Mouse (Mus musculus): Measurements from ENCODE around the gene Srrm2.

The Srrm2 gene

DNA sequence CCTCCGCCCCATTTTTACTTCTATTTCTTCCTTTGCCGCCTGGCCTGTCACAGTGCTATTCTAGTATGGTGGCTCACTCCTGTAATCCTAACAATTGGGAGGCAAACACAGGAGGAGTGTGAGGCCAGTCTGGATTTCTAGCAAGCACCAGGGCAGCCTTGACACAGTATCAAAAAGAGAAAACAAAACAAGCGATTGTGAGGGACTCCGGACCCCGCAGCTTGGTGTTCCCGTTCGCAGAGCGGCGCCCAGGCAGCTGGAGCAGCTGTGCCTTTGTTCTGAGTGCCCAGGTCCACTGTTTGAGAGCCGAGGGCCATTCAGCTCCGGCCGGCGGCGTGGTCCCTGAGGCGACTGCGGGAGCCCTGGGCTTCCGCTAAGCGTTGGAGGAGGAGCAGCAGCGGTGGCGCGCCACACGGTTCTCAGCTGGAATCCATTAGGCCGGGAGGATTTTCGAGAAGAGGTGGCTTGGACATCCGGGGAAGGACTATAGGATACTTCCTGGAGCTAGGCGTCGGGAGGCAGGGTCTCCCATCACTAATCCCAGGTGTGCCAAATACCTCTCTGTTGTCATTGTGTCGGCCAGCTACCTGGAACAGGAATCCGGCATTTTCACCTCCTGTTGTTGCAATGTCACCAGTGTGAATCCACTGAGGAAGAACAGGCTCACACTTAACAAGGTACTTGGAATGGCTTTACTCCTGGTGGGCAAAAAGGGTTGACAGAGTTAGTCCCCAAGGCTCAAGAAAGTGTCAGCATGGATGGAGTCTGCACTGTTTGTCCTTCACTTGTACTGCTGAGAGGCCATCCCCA lies at the start of gene Srrm2:
Gene Srrm2, plus strand, starts transcription at position 264 of the 810 bp plus-strand sequence.
- peak; percentile 73 for DNase-seq

DNA sequence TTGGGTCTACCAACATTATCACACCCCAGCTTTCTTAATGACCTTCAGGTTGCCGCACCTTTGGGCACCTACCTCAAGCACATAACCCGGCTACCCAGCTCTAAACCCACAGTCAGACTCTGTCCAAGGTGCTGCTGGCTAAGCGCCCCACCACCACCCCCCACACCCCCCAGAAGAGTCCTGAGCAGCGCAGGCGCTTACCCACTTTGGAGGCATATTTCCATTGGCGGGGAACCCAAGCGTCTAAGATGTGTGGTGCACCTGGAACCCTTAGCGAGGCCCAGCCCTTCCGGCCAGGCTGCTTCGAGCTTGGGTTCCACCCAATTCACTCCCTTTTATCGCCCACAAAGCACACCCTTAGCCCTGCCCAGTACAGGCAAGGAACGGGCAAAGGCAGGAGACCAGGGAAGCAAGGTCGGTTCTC lies 49.7 kb upstream of the Srrm2 start, which contains the start of gene Paqr4:
Gene Paqr4, minus strand, starts transcription at position 270 of the 424 bp plus-strand sequence.
- DNase-seq: no peak

DNA sequence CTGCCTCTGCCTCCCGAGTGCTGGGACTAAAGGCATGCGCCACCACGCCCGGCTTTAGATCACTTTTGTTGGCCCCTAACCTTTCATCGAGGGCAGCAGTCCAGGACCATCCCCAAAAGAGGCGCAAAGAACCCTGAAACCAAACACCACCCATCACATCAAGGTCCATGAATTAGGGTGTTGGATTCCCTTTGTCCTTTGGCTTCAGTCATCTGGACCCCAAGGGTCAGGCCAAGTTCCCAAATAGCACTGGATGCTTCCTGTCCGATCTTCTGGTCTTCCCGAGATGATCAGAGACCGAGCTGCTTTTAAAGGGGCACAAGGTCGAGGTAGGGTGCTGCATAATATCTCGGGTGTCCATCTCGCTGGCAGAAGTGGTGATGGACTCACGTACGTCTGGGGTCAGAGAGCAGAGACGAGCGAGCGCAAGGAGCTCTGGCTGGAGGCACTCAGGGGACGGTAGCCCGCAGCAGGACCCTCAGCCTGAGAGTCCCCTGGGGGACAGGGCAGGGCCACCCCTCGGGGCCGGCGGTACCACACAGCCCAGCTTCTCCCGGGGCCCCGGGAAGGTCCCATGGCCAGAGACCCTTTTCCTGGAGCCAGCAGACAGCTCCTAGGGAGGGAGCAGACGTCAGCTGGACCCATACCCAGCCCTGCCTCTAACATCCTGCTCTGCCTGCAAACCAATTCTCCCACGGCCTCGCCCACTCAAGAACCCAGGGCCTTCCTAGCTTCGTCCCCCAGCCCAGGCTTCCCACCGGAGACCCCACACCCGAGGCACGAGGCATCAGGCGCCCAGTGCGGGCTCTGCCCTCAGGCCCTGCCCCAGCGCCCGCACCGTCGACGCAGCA lies 48.7 kb upstream of the Srrm2 start:
- DNase-seq: no peak

GRCm38 (mm10) chr17:23742210-23742793 lies 48.0 kb upstream of the Srrm2 start:
- DNase-seq: peak; percentile 44

GRCm38 (mm10) chr17:23742941-23743340 lies 47.4 kb upstream of the Srrm2 start:
- DNase-seq: no peak

- no peak for DNase-seq
Observed at GRCm38 (mm10) chr17:23744076-23744475, 46.3 kb upstream of the Srrm2 start.

GRCm38 (mm10) chr17:23744651-23745050 lies 45.7 kb upstream of the Srrm2 start:
- DNase-seq: no peak

DNA sequence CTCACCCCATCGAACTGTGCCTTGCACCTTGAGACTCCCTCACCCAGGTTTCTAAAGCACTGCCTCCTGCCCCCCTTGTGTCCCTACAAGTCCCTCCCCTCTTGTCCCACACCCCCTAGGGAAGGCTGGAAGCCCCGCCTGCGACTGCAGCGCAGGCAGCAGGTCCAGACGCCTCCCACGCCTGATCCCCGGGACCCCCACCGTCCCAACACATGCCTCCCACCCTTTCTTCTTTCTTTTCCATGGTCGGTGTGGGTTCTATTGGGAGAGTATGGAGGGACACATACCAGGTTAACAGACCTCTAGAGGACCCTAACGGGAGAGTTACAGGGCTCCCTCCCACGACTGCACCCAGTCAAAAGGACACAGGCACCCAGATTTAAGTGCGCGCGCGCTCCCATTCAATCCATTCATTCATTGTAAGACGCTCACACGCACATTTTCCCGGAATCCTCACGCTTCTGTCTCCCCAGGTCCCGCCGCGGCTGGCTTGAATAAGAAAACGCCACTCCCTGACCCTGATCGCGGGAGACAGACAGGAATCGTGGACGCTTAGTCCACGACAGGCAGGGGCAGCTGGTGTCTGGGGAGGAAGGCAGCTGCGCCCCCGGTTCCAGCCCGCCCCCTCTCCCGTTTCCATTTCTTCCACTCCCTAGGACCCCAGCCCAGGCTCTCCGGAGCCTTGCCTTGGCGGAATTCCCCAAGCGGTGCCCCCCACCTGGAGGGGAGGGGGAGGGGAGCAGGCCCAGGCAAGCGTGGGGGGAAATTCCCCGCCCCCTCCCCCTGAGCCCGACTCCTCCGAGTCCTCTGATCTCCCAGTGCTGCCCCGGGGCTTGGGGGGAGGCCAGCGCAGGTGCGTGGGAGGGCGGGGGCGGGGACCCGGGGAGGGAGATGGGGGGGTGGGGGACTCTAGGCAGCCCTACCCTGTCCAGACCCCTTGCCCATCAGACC lies 44.8 kb upstream of the Srrm2 start, which contains the start of gene Kremen2:
Gene Kremen2, minus strand, starts transcription at position 533 of the 951 bp plus-strand sequence.
- no peak for DNase-seq

DNA sequence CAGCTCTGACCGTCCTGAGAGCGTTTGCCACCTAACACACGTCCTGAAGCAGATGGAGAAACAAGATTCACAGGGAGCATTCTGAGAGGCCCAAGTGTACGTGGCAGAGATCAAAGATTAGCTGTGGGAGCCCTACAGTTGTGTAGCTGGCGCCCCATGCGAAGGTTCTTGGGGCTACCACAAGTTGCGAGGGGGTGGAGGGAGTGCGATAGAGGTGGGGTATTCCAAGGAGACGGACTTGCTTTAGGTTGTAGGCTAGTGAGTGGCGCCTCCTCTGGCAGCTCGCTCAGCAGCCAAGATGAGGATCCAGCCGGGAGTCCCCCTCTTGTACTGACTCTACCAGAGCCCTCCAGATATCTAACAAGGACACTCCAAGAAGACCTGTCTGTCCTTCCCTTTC lies 44.0 kb upstream of the Srrm2 start:
- DNase-seq: no peak

GRCm38 (mm10) chr17:23746767-23747166 lies 43.6 kb upstream of the Srrm2 start:
- no peak for DNase-seq

- DNase-seq: no peak
Observed at GRCm38 (mm10) chr17:23747471-23747870, 42.9 kb upstream of the Srrm2 start.

DNA sequence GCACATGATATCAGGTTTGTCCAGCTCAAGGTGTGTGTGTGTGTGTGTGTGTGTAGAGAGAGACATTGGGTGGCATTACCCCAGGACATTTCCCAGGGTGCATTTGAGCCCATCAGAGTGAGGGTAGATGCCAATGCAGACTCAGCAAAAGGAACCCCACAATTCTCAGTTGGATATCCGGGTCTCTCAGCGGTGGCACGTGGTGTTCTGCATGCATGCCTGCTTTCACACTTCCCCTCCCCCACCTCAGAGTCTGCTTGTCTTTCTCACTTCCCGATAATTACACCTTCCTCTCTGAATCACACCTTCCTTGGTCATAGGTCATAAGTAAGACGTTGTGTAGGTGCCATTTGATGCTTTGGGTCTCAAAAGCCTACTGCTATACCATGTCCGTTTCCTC lies 42.3 kb upstream of the Srrm2 start:
- no peak for DNase-seq

DNA sequence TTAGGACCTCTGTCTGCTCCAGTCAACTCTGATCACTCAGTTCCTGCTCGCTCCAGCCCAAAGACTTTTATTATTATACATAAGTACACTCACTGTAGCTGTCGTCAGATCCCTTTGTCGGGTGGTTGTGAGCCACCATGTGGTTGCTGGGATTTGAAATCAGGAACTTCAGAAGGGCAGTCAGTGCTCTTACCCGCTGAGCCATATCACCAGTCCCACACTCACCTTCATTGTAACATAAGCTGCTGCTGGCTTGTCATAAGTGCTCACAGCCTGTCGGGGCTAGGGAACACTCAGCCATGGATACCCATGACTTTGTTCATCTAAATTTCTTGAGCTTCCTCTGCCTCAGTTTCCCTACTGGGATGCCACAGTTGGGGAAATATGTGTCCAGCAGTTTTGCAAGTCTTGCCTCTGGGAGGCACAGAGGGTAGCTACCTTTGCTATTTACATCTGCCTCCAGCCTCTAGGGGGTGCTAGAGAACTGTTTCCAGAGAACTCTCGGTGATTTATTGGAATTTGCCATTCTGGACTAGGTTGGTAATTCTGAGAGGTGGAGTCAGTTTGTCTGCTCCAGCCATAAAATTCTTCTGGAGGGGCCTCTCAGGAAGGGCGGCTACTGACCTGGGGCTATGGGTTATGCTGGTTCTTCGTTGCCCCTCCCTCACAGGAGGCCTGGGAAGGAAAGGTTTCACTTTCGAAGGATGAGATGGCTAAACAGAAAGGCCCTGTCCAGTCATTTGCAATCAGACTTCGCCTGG lies 41.5 kb upstream of the Srrm2 start:
- DNase-seq: peak; percentile 77

DNA sequence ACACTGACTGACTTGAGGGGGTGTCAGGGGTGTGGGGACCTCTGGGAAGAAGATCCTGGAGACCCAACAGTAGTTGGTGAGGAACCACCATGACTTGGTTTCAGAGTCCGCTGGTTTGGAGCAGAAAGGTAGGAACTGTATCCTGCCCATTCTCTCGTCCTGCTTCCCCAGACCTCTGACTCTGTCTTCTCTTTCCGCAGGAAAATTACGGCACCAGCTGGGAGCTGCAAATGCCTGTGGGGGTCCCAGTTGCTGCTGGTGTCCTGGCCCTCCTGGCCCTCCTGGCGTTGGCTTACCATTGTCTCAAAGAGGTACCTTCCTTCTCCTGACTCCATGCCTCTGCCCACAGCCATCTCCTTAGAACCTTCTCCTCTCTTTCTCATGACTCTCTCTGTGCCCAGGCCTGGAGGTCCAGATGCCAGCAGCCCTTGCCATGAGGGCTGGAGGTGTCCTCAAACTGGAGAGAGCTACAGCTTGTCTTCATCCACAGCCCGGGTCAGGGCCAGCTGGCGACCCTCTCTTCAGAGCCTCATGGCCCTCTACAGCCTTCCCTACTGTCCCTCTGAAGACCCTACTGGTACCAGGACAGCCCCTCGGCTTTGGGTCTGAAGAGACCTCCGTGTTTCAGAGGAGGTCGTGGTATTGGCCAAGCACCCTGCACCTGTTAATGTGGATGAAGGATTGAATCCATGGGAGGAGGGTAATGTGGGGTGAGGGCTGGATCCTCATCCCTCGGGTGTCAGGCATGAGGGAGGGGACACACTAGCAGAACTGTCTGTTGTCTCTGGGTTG lies 40.7 kb upstream of the Srrm2 start:
- no peak for DNase-seq

DNA sequence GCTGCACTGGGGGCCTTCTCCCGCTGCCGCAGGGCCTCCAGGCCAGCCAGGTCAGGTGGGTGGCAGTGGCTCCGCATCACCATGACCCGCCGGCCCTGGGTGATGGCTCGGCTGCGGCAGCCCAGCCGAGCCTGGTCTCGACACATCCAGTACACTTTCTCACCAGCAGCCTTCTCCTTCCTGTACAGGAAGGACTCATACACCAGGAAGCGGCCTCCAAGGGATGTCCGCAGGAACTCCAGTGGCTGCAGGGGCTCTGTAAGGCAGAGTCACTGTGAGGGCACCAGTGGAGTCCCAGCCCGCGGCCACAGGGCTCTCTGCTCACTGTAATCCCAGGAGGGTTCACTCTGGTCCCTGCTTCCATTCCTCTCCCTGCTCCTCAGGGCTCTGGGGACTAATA lies 34.6 kb upstream of the Srrm2 start:
- DNase-seq: peak; percentile 29

DNA sequence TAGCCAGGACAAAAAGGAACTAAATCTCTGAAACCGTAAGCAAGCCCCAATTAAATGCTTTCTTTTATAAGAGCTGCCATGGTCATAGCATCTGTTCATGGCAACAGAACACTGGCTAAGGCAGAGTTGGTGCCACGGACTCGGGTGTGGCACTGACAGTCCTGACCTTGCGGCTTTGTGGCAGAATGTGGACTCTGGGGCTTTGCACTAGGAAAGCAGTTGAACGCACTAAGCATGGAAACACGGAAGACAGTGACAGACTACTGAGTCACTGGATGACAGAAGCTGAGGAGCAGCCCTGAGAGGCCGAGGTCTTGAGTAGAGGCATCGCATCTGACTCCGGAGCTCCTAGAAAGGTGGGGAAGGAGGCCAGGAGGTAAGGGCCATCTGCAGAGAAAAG lies 32.8 kb upstream of the Srrm2 start:
- no peak for DNase-seq

DNA sequence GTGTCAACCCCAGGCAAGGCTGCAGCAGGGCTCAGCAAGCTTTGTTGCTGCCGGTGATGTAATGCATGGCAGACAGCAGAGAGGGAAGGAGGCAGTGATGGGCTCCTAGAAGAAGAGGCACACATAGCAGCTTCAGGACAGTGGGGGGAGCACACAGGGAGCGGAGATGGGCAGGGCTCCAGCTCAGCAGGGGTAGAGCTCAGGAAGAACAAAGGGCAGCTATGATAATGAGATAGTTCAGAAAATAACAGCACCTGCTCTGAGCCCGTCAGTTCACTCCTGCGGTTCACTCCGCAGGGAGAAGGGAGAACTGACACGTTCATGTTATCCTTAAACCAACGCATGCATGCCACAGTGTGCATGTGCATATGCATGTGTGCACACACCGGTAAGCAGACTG lies 31.5 kb upstream of the Srrm2 start:
- DNase-seq: no peak

DNA sequence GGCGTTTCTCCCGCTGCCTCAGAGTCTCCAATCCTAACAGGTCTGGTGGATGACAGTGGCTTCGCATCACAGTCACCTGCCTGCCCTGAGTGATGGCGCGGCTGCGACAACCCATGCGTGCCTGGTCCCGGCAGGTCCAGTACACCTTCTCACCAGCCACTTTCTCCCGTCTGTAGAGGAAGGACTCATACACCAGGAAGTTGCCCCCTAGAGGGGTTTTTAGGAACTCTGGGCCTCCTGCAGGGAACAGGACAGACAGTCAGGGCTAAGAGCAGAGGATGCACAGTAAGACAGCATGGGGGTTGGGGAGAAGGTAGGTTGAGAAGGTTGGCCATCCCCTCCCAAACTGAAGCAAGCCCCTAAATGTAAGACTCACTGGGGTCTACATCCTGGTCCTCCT lies 30.1 kb upstream of the Srrm2 start:
- no peak for DNase-seq

- no peak for DNase-seq
Observed at GRCm38 (mm10) chr17:23761155-23761554, 29.2 kb upstream of the Srrm2 start.

DNA sequence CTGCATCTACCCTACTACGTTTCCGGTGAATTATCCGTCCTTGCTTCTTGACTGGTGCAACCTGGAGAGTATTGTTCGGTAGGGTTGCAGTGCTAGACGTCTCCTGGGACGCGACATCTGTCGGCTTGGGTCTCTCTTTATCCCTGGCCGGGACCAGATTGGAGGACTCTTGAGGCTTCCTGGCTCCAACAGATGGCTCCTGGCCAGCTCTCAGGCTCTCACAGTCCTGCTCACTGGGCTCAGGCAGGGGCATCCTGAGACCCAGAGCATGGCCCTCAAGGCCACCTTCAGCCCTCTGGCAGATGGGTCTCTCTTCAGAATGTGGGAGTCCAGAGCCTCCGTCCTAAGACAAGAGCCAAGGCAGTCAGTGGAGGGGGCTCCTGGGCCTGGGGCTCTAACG lies 27.4 kb upstream of the Srrm2 start:
- DNase-seq: no peak

DNA sequence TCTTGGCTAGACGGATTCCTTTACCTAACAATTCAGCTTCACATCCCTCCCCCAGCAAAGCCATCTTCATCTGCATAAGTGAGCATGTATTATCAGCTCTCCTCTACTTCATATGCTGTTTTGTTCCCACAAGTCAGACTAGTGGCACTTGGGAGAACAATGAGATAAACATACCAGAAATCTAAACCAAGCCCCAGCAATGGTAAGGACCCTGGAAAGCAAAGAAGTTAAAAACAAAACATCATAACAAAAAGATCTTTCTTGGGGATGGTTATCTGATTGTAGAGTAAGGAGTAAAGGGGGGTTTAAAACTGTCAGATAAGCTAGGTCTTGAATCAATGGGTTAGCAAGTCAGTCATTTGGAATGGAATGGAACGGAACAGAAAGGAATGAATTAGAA lies 19.8 kb upstream of the Srrm2 start:
- DNase-seq: no peak
